Mouse (Mus musculus): ENCODE measurements around the gene Lyz1. TPM values are rescaled to one million over a fixed set of nuclear protein-coding genes. Genes with fewer than 3 reads are reported as not detected.

Lyz1 gene
- 5.6 TPM in 1 of 2 replicates, not detected in the other for polyA plus RNA-seq (2011; ENCODE audit: insufficient read depth, insufficient read length, low replicate concordance, missing spikeins)

DNA sequence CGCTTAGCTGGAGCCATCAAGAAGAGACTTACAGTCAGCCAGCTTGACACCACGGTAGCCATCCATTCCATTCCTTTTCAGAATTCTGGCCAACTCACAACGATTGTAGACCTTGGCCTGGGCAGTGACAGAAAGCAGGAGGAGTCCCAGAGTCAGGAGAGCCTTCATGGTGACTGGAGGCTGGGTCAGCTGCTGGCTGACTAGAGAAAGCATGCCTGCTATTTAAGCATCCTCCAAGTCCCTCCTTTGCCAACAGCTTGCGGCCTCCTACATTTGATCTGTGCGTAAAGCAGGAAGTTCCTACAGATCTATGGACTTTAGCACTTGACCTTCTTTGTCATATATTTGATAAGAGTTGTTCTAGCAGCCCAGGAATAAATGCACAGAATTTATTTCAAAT is at the start of gene Lyz1:
Lyz1 (minus strand) TSS at position 198 of the 400 bp plus-strand sequence.
- H3K4me1 ChIP-seq (ENCODE audit: control insufficient read depth, insufficient read depth, low read length) = peaks cover 1% of the 10 kb centered on the region
- WGBS = 79% methylated on average over 5 of the region's 5 CpGs
- no peak within 1 kb of the TSS for H3K27ac ChIP-seq (ENCODE audit: control insufficient read depth, insufficient read depth, low read depth, low read length, poor library complexity)
- no peak for TF ChIP-seq CTCF (IDR thresholded peaks at IDR 0.05; ENCODE audit: control insufficient read depth, insufficient read depth, low read length)
- TF ChIP-seq POLR2A (IDR thresholded peaks at IDR 0.05; ENCODE audit: borderline replicate concordance, control insufficient read depth, low read depth, low read length) = no peak
- no peak within 1 kb of the TSS for H3K4me3 ChIP-seq (replicated peaks; ENCODE audit: control insufficient read depth, low read depth, low read length)

DNA sequence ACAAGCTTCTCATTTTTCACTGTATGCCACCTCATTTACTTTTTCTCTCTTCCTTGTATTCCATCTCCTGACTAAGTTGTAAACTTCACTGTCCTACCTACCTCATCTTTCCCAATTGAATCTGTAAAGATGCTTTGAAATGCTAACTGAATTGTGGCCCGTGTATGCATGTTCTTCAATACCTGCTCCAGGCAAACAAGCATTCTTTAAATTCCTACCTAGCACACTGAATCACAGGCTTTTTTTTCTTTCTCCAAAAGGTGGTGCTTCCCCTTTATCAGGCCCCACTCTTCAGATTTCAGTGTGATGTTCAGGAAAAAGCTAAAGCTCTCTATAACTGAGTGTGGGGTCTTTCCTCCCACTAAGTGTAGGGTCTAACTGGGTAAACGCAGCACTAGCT is 49.7 kb upstream of the Lyz1 start:
- Histone ChIP-seq H3K4me3 (replicated peaks; ENCODE audit: control insufficient read depth, low read depth, low read length) (no peak overlapping the region), H3K27ac (ENCODE audit: control insufficient read depth, insufficient read depth, low read depth, low read length, poor library complexity) (no peak overlapping the region), H3K4me1 (ENCODE audit: control insufficient read depth, insufficient read depth, low read length) (no peaks in the 10 kb centered on the region; the same call in 1 of the 2 replicates)
- 90% methylated on average over 2 of the region's 2 CpGs for WGBS
- TF ChIP-seq POLR2A (IDR thresholded peaks at IDR 0.05; ENCODE audit: borderline replicate concordance, control insufficient read depth, low read depth, low read length) (no peak), CTCF (IDR thresholded peaks at IDR 0.05; ENCODE audit: control insufficient read depth, insufficient read depth, low read length) (no peak)

DNA sequence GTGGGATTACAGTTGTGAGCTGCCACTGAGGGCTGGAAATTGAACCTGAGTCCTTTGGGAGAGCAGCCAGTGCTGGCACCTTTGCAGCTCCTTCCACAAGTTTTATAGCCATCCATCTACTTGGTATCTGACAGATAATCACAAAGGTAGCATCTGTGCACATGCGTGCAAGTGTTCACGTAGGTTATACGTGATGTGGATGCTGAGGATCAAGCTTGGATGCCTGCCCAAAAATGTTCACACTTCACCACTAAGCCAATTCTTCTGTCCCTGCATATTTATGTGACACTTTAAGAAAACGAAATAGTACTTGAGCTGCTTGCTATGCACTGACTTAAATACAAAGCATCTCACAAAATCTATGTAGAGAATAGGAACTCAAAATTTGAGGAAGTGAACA is 48.4 kb upstream of the Lyz1 start:
- Histone ChIP-seq H3K27ac (ENCODE audit: control insufficient read depth, insufficient read depth, low read depth, low read length, poor library complexity) (no peak overlapping the region), H3K4me1 (ENCODE audit: control insufficient read depth, insufficient read depth, low read length) (no peaks in the 10 kb centered on the region; the same call in 1 of the 2 replicates), H3K4me3 (replicated peaks; ENCODE audit: control insufficient read depth, low read depth, low read length) (no peak overlapping the region)
- 80% methylated on average over 4 of the region's 4 CpGs for WGBS
- TF ChIP-seq POLR2A (IDR thresholded peaks at IDR 0.05; ENCODE audit: borderline replicate concordance, control insufficient read depth, low read depth, low read length) (no peak), CTCF (IDR thresholded peaks at IDR 0.05; ENCODE audit: control insufficient read depth, insufficient read depth, low read length) (no peak)

DNA sequence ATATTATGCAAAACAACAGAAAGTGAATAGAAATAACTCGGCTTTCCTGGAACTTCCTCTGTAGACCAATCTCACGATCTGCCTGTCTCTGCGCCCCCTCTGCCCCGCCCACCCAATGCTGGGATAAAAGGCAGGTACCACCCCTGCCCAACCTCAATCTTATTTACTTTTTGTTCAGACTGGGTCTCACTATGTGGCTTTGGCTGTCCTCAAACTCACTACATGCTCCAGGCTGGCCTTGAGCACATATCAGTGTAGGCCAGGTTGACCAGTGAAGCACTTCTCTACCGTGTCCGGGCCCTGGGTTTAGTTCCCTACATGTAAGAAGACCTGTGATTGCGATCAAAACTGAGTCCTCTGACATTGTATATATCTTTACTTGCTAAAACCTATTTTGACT is 46.6 kb upstream of the Lyz1 start:
- TF ChIP-seq CTCF (IDR thresholded peaks at IDR 0.05; ENCODE audit: control insufficient read depth, insufficient read depth, low read length) (no peak), POLR2A (IDR thresholded peaks at IDR 0.05; ENCODE audit: borderline replicate concordance, control insufficient read depth, low read depth, low read length) (no peak)
- H3K27ac ChIP-seq (ENCODE audit: control insufficient read depth, insufficient read depth, low read depth, low read length, poor library complexity) = no peak overlapping the region
- H3K4me3 ChIP-seq (replicated peaks; ENCODE audit: control insufficient read depth, low read depth, low read length) = no peak overlapping the region
- H3K4me1 ChIP-seq (ENCODE audit: control insufficient read depth, insufficient read depth, low read length) = no peaks in the 10 kb centered on the region; the same call in 1 of the 2 replicates
- 53% methylated on average over 7 of the region's 7 CpGs for WGBS

DNA sequence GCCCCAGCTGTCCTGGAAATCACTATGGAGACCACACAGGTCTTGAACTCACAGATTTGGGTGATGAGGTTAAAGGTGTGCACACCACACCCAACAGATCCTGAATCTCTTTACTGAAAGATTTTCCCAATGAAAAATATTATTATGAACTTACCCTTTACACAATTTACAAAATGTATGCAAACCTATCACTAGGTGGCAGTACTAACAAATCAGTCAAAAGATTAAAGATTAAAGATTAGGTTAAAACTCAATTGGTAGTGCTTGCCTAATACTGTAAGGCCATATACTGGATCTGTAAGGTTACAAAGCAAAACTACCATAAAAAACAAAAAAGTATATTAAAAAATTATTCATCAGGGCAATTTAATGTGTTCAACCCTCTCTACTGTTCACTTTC is 45.3 kb upstream of the Lyz1 start:
- Histone ChIP-seq H3K27ac (ENCODE audit: control insufficient read depth, insufficient read depth, low read depth, low read length, poor library complexity) (no peak overlapping the region), H3K4me3 (replicated peaks; ENCODE audit: control insufficient read depth, low read depth, low read length) (no peak overlapping the region), H3K4me1 (ENCODE audit: control insufficient read depth, insufficient read depth, low read length) (no peaks in the 10 kb centered on the region)
- TF ChIP-seq CTCF (IDR thresholded peaks at IDR 0.05; ENCODE audit: control insufficient read depth, insufficient read depth, low read length) (no peak), POLR2A (IDR thresholded peaks at IDR 0.05; ENCODE audit: borderline replicate concordance, control insufficient read depth, low read depth, low read length) (no peak)

DNA sequence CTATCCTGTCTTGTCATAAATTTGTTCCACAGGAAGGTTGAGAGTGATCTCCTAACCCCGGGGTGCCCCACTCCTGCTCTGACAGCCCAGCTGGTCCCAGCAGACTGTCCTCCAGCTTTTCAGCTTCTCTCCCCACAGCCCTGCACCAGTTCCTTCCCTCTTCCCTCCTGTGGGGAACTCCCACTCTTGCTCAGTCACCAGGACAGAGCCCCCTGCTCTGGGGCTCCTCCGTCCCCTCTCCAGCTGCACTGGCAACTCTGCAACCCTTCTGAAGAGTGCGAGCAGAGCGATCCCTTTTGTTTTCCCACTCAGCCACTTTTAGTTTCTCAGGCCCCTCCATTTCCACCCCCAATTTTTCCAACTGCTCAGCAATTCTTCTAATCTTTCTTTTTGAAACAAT is 43.0 kb upstream of the Lyz1 start:
- Histone ChIP-seq H3K4me1 (ENCODE audit: control insufficient read depth, insufficient read depth, low read length) (peaks cover 1% of the 10 kb centered on the region; the same call in 1 of the 2 replicates), H3K4me3 (replicated peaks; ENCODE audit: control insufficient read depth, low read depth, low read length) (no peak overlapping the region), H3K27ac (ENCODE audit: control insufficient read depth, insufficient read depth, low read depth, low read length, poor library complexity) (no peak overlapping the region)
- no peak for TF ChIP-seq CTCF (IDR thresholded peaks at IDR 0.05; ENCODE audit: control insufficient read depth, insufficient read depth, low read length)
- no peak for TF ChIP-seq POLR2A (IDR thresholded peaks at IDR 0.05; ENCODE audit: borderline replicate concordance, control insufficient read depth, low read depth, low read length)
- WGBS = 12% methylated on average over 4 of the region's 4 CpGs

DNA sequence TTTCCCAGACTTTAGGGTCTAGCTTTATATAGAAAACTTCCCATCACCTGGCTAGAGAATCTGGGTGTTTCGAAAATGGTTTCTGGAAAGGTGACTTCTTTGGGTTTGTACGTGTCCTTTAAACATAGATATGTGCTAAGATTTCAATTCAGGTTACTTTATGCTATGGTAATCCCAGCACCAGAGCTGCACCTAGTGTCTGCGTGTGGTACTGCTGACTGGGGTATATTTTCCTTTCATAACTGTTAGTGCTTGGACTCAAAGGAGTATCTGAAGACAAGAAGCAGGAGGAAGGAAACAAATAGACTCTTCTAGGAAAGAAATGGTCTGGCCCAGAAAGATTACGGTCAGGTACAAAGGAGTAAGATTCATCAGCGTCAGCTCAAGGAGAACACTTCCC is 37.9 kb upstream of the Lyz1 start:
- no peak overlapping the region for H3K4me3 ChIP-seq (replicated peaks; ENCODE audit: control insufficient read depth, low read depth, low read length)
- TF ChIP-seq CTCF (IDR thresholded peaks at IDR 0.05; ENCODE audit: control insufficient read depth, insufficient read depth, low read length) (peak; percentile 51), POLR2A (IDR thresholded peaks at IDR 0.05; ENCODE audit: borderline replicate concordance, control insufficient read depth, low read depth, low read length) (no peak)
- H3K27ac ChIP-seq (ENCODE audit: control insufficient read depth, insufficient read depth, low read depth, low read length, poor library complexity) = no peak overlapping the region
- WGBS = 10% methylated on average over 5 of the region's 5 CpGs
- H3K4me1 ChIP-seq (ENCODE audit: control insufficient read depth, insufficient read depth, low read length) = peaks cover 1% of the 10 kb centered on the region; the same call in 1 of the 2 replicates

DNA sequence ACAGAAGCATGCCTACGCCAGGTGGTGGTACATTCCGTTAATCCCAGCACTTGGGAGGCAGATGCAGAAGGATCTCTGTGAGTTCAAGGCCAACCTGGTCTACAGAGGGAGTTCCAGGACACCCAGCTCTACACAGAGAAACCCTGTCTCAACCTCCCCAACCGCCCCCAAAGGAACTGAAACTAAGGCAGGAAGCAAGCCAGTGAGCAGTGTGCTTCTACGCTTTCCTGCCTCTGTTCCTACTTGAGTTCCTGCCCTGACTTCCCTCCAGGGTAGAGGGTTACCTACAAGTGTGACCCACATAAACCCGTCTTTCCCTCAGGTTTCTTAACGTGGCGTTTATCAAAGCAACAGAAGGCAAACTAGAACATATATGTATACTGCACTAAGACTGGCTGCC is 31.1 kb upstream of the Lyz1 start:
- no peak overlapping the region for H3K27ac ChIP-seq (ENCODE audit: control insufficient read depth, insufficient read depth, low read depth, low read length, poor library complexity)
- no peak overlapping the region for H3K4me3 ChIP-seq (replicated peaks; ENCODE audit: control insufficient read depth, low read depth, low read length)
- TF ChIP-seq CTCF (IDR thresholded peaks at IDR 0.05; ENCODE audit: control insufficient read depth, insufficient read depth, low read length) (no peak), POLR2A (IDR thresholded peaks at IDR 0.05; ENCODE audit: borderline replicate concordance, control insufficient read depth, low read depth, low read length) (no peak)
- peaks cover 4% of the 10 kb centered on the region; the same call in 1 of the 2 replicates for H3K4me1 ChIP-seq (ENCODE audit: control insufficient read depth, insufficient read depth, low read length)
- 36% methylated on average over 7 of the region's 7 CpGs for WGBS

DNA sequence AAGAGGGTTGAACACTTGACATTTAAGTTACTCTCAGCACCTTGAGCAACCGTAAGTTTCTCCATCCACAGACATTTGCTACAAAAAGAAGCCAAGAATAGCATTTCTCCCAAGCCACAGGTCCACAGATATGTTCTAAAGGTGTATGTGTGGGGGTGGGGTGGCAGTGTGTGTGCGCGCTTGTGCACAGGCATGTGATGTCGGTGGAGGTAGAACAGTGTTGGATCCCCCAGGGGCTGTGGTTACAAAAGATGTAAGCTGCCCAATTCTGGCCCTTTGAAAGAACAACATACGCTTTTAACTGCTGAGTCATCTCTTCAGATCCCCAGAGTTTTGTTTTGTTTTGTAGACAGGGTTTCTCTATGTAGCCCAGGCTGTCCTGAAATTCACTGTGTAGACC is 30.0 kb upstream of the Lyz1 start:
- TF ChIP-seq CTCF (IDR thresholded peaks at IDR 0.05; ENCODE audit: control insufficient read depth, insufficient read depth, low read length) = no peak
- TF ChIP-seq POLR2A (IDR thresholded peaks at IDR 0.05; ENCODE audit: borderline replicate concordance, control insufficient read depth, low read depth, low read length) = no peak
- no peak overlapping the region for H3K27ac ChIP-seq (ENCODE audit: control insufficient read depth, insufficient read depth, low read depth, low read length, poor library complexity)

More for the DNA sequence above, 30.0 kb upstream of the Lyz1 start:
- H3K4me3 ChIP-seq (replicated peaks; ENCODE audit: control insufficient read depth, low read depth, low read length) = no peak overlapping the region
- 64% methylated on average over 5 of the region's 5 CpGs for WGBS
- H3K4me1 ChIP-seq (ENCODE audit: control insufficient read depth, insufficient read depth, low read length) = peaks cover 4% of the 10 kb centered on the region; the same call in 1 of the 2 replicates

Data from bone marrow, adult 2 months (tissue).